Mouse (Mus musculus) frontal cortex, postnatal 25 days (tissue): Measurements from ENCODE around the gene Grb7.

ENCODE experiments used
- DNase-seq, 2 experiments: peaks; one replicate each; pipeline ENCODE4 v3.0.0; 2022; ENCODE audit warnings: low spot score in 2 of 2

The Grb7 gene

DNA sequence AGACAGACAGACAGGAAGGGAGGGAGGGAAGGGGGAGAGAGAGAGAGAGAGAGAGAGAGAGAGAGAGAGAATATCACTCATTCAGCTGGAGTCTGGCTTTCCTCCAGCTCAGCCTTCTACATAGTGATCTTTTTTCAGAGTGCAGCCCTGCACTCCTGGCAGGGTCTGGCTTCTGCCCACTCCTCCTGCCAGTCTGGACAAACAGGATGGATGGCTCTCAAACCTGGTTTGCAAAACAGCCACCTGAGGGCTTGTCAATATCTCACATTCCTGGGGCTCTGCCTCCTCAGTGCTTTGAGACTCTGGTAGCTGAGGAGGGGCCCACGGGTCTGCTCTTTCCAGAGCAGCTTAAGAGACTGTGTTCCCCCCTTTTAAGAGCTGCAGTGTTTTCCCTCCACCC lies 956 bp upstream of the Grb7 start:
- DNase-seq = no peak

- DNase-seq = no peak
Measured at GRCm38 (mm10) chr11:98445679-98446078, 515 bp upstream of the Grb7 start.

DNA sequence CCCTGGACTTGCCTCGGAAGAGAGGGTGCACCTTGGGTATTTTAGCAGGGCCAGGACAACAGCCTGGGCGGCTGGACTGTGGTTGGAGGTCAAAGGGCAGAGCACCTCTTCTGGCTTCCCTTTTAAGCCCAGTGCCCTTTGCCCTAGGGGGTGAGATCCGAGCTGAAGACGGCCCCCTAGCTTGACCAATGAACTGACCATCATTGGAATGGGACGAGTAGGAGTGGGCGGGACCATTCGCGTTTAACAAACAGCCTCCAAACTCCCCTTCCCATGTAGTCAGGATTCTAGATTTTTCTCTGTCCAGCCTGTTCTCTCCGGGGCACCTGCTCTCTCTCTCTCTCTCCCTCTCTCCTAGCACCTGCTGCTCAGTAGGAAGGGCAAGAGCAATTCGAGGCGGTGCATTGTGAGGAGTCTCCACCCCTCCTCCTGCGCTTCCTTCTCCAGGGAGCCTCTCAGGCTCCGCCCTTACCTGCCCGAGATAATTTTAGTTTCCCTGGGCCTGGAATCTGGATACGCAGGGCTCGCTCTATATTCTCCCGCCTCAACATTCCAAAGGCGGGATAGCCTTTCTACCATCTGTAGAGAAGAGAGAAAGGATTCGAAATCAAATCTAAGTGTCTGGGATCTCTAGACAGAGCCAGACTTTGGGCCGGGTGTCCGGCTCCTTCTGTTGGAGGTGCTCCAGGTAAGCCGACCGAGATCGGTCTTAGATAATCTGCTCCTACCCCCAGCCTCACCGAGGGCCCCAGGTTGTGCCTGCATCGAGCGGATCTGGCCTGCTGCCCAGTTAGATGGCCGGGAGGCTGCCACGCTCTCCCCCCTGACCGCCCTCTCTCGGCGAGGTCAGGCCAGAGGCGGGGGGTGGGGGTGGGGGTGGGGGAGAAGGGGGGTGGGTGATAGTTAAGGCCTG lies 624 bp downstream of the Grb7 start:
- no peak for DNase-seq

DNA sequence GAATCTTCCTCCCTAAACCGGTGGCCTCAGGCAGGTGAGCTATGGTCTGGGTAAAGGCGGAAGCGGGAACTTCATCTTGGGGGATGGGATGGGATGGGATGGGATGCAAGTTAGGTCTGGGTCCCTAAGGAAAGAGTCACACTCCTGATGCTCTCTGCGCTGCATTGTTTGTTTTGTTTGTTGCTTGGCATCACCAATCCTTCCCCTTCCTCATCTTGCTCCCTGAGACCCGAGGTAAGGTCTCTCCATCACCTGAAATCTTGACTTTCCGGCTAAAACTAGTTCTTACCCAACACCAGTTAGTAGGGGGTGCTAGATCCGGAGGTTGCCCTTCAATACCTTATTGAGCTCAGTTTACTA lies 1.3 kb downstream of the Grb7 start:
- DNase-seq = no peak

- no peak for DNase-seq
Measured at GRCm38 (mm10) chr11:98448191-98448790, 2.1 kb downstream of the Grb7 start.

DNA sequence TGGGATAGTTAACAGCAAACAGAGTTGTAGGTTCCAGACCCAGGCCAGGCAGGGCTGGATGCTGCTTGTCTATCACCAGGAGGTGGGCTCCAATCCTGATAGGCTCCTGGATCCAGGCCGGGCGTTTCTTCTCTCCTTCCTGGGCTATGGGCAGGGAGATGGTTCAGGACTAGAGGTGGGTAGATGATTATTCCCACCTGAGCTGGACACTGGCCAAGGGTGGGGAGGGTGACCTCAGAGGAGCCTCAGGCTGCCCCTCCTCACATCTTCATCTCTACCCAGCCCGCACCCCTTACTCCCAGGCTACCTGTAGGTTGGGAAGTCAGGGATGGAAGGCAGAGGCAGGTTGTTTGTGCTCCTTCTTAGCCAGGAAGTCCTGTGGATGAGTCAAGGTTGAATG lies 3.2 kb downstream of the Grb7 start:
- no peak for DNase-seq

DNA sequence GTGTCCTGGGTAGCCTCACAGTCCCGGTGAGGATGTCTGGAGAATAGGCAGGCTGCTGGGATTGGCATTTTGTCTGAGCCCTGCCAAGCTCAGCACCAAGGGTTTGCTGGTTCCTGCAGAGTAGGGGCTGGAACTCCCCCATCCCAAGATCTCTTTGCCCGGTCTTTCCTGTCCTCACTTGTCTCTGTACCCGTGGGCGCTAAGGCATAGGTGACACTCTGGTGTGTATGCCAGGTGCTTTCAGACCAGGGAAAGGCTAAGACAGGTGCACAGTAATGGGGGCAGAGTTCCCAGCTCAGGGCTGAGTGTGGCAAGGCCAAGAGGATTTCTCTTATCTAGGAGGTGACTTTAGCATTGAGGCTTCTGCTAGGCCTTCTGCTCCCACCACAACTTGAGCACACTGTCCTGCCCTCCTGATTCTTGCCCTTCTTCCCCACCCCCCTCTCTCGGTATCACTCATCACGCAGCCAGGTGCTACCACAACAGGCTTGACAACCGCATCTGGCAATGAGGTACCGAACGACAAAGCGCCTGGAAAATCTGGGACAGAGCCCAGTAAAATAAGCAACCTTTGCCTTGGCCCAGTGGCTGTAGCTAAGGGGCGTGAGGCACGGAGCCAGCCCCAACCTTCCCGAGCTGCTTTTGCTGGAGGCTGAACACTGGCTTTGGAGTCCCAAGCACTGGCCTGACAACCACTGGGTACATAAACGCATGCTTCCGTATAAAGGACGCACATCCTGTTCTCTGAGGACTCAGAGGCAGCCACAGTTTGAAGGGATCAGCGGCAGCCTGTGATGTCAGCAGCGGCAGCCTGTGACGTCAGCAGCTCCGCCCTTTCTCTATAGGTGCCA lies 4.0 kb downstream of the Grb7 start:
- DNase-seq = no peak

GRCm38 (mm10) chr11:98455484-98455883 lies 9.3 kb downstream of the Grb7 start:
- DNase-seq = no peak

DNA sequence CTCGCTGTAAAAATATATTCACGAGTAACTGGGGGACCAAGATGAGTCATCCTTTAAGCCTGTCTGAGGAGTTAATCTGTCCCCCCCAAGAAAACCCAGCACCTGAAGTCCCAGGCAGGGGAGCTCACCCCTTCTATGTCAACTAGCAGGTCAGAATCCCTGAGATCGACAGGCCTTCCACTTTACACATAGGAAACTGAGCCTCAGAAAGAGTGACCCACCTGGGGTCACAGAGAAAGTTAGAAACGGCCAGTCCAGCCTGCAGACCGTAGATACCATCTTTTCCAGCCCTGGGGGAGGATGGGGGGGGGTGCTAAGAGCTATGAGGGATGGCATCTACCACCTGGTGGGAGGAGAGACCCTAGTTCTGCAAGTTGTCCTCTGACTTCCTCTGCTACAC lies 10.4 kb downstream of the Grb7 start:
- DNase-seq = no peak

DNA sequence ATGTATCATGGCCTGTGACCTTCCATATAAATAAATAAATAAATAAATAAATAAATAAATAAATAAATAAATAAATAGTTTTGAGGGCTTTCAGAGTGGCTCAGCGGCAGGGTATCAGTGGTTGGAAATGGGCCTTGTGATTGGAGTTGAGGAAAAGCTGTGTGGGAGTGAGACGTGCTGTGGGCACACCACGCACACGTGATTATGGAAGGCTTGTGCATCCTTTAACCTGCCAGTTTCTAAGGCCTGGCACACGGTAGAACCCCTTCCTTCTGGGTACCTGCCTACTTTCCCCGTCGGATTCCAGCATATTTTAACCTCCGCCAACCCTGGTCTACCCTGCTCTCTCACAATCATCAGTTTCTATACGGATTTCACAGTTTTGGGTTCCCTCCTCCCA lies 10.8 kb downstream of the Grb7 start:
- no peak for DNase-seq

GRCm38 (mm10) chr11:98457367-98458120 lies 11.3 kb downstream of the Grb7 start:
- DNase-seq = peak; percentile 71 to 75

GRCm38 (mm10) chr11:98458121-98458990 lies 12.2 kb downstream of the Grb7 start:
- DNase-seq = no peak

- DNase-seq = no peak
Measured at GRCm38 (mm10) chr11:98459071-98459741, 13.0 kb downstream of the Grb7 start.

DNA sequence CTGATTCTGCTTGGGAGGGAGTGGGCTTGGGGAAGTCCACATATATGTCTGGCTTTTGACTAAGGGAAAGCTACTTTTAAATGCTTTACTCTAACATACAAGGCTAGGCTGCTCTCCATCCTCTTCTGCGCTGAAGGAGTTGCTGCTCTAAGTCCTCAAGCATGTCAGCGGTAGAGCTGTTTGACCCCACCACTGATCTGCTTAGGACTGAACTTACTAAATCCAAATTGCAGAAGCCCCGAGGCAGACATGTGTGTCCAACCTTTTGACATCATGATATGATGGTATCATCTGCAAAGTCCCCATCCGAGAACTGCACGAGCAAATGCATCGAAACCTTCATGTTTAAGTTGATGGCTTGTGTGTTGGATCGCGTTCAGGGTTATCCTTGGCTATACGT lies 13.7 kb downstream of the Grb7 start:
- no peak for DNase-seq

DNA sequence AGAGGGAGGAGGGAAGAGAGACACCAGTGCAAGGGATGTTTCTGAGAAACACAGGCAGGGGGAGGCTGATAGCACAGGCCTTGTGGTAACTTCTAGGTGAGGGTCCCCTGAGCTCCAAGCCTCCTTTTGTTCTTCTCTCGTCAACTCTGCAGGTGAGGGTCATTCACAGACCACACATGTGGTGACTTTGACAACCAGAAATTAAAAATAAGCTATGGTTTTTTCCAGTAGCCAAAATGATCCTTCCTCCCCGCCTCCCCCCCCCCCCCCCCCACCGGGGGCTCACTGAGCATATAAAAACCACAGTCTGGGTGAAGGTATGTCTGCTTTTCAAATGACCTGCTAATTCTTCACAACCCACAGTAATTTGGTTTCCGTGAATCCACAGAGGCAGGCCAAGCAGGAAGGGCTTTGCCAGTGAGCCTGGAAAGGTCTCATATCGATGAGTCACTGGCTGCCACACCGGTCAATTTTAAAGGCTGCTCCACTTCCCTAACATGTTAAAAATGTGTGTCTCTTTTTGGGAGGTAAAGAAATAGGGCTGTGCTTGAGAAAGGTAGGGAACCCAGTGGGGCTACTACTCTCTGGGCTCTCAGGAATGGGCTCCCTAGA lies 15.0 kb downstream of the Grb7 start:
- no peak for DNase-seq

DNA sequence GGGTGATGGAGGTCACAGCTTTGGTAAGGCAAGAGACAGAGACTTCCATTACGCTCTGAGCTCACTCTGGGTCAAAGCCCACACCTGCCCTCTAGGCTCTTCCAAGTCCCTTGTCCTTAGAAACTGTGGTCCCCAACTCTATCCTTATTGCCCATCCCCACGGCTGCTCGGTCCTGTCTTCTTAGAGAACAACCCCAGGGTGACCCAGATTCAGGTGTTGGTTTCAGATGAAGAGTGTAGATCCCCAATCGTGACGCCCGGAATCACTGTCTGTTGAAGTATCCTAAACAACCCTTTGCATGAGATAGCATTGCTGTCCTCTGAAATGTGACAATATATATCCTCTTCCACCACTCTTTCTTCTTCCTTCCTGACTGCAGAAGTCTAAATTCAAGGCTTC lies 16.1 kb downstream of the Grb7 start:
- DNase-seq = no peak

DNA sequence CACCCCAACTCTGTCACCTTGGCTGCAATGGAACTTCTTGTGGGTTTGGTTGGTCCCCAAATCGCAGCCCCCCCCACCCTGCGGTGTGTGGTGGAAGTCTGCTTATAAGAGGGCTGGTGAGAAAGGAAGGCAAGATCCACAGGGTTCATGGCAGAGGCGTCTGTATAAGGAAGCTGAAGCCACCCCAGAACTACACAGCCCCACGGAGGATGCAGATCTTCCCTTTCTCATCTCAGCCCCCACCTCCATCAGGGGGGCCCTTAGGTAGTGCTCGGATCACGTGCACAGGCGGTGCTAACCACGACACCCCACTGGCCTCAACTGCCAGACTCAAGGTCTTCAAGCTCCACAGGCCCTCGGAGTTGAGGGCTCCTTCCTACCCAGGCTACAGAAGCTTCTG lies 17.7 kb downstream of the Grb7 start:
- no peak for DNase-seq

DNA sequence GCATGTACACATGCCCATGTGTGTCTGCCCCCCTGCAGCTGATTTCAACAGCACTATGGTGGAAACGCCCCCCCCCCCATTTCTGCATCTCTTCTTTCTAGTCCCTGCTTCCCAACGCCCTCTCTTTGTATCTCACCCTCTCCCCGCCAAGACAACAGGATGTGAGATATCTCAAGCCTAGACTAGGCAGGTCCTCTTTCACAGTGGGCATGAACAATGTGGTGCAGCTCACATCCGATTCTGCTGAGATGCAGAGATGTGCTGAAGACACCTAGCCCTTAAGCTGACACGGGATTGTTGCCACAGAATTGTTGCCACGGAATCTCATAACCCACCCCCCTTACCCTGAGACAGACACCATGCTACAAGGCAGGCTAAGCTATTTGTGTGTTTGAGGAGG lies 18.3 kb downstream of the Grb7 start:
- DNase-seq = no peak

GRCm38 (mm10) chr11:98469761-98470714 lies 23.8 kb downstream of the Grb7 start:
- no peak for DNase-seq
